Mouse (Mus musculus): ENCODE measurements around the gene Actl10. TPM values are rescaled to one million over a fixed set of nuclear protein-coding genes. Genes with fewer than 3 reads are reported as not detected.

The Actl10 gene
- total RNA-seq, 2 experiments from 2014 or later: not detected

- DNase-seq: no peak
Observed at GRCm38 (mm10) chr2:154583906-154584872, 32.6 kb downstream of the Actl10 start.

- no peak for DNase-seq
Observed at GRCm38 (mm10) chr2:154584931-154585601, 33.5 kb downstream of the Actl10 start.

- DNase-seq: peak in 1 of 2 experiments; percentile 37
Observed at GRCm38 (mm10) chr2:154586405-154586804, 34.8 kb downstream of the Actl10 start.

GRCm38 (mm10) chr2:154589051-154589450 is 37.5 kb downstream of the Actl10 start:
- no peak for DNase-seq

GRCm38 (mm10) chr2:154591239-154591638 is 39.7 kb downstream of the Actl10 start:
- DNase-seq: no peak

GRCm38 (mm10) chr2:154593025-154593424 is 41.4 kb downstream of the Actl10 start:
- DNase-seq: peak; percentile 55 to 65

- DNase-seq: peak; percentile 26 to 51
Observed at GRCm38 (mm10) chr2:154595775-154596174, 44.2 kb downstream of the Actl10 start.

GRCm38 (mm10) chr2:154597399-154597798 is 45.8 kb downstream of the Actl10 start:
- no peak for DNase-seq

- no peak for DNase-seq
Observed at GRCm38 (mm10) chr2:154600586-154600985, 49.0 kb downstream of the Actl10 start.

GRCm38 (mm10) chr2:154601324-154601723 is 49.7 kb downstream of the Actl10 start:
- no peak for DNase-seq

Other genes with a start within 250 kb of the Actl10 start
- gene Bpifb9b, start 244.5 kb upstream of the Actl10 start, total RNA-seq (2021): not detected
- gene Cdk5rap1, start 178.8 kb upstream of the Actl10 start, total RNA-seq (2021): 10 to 100 TPM; 17.3 to 22.8 TPM
- 10 to 100 TPM; 78.7 to 79.5 TPM for gene Snta1, start 143.7 kb upstream of the Actl10 start, total RNA-seq (2021)
- gene Cbfa2t2, start 115.3 kb upstream of the Actl10 start, total RNA-seq (2021): 10 to 100 TPM; 12.8 to 15.9 TPM
- gene 1700003F12Rik, start 4.7 kb upstream of the Actl10 start, total RNA-seq (2021): not detected
- gene Necab3, start 7.1 kb downstream of the Actl10 start, total RNA-seq (2021): under 1 TPM in 1 of 2 experiments, not detected in 1; 0.27 TPM
- gene E2f1, start 18.1 kb downstream of the Actl10 start, total RNA-seq (2021): under 1 TPM; 0.57 to 0.77 TPM
- 10 to 100 TPM; 22.6 to 25.6 TPM for gene Pxmp4, start 51.9 kb downstream of the Actl10 start, total RNA-seq (2021)
- gene Zfp341, start 61.5 kb downstream of the Actl10 start, total RNA-seq (2021): 1 to 10 TPM; 2.6 to 2.8 TPM
- under 1 TPM in 1 of 2 experiments, not detected in 1; 0.60 TPM for gene 4930519P11Rik, start 61.7 kb downstream of the Actl10 start, total RNA-seq (2021)
- gene Chmp4b, start 99.9 kb downstream of the Actl10 start, total RNA-seq (2021): 100 to 1,000 TPM; 114 to 121 TPM
- gene Gm14214, start 218.3 kb downstream of the Actl10 start, total RNA-seq (2021): not detected
- gene Raly, start 239.3 kb downstream of the Actl10 start, total RNA-seq (2021): 10 to 100 TPM; 92.5 to 93.4 TPM
- not detected for gene a, start 239.6 kb downstream of the Actl10 start, total RNA-seq (2021)

All from heart, adult 18-20 months (tissue).